Mouse (Mus musculus): ENCODE measurements around the gene Stfa3. TPM values are rescaled to one million over a fixed set of nuclear protein-coding genes. Genes with fewer than 3 reads are reported as not detected.
"Not testable (repeated sequence)": the region's sequence is repeated elsewhere in the genome, so short reads cannot be mapped to it uniquely, and the experiment has no call there.

Stfa3 gene
- polyA plus RNA-seq, 1 experiment from 2014 or later = not detected

GRCm38 (mm10) chr16:36460426-36460825 is 5.2 kb upstream of the Stfa3 start:
- no peak overlapping the region for H3K4me3 ChIP-seq (ENCODE audit: inconsistent target)
- no peaks in the 10 kb centered on the region for H3K36me3 ChIP-seq (ENCODE audit: inconsistent target)
- no peak overlapping the region for H3K27ac ChIP-seq
- WGBS (ENCODE audit: missing documents) = 83% methylated on average over 2 of the region's 2 CpGs
- H3K79me2 ChIP-seq (ENCODE audit: inconsistent target) = no peaks in the 10 kb centered on the region

- H3K27ac ChIP-seq; H3K79me2 ChIP-seq (ENCODE audit: inconsistent target); H3K36me3 ChIP-seq (ENCODE audit: inconsistent target); H3K4me3 ChIP-seq (ENCODE audit: inconsistent target): not testable (repeated sequence)
- 33% methylated on average over 1 of the region's 1 CpGs for WGBS (ENCODE audit: missing documents)
Observed at GRCm38 (mm10) chr16:36420979-36421378, 34.2 kb downstream of the Stfa3 start.

GRCm38 (mm10) chr16:36408357-36408756 is 46.8 kb downstream of the Stfa3 start, which contains the start of gene Stfa2:
TSS of gene Stfa2 (minus strand) at chr16:36408457.
- no peaks in the 10 kb centered on the region for H3K36me3 ChIP-seq (ENCODE audit: inconsistent target)
- H3K27ac ChIP-seq = no peak within 1 kb of the TSS
- H3K4me3 ChIP-seq (ENCODE audit: inconsistent target) = no peak within 1 kb of the TSS
- no peaks in the 10 kb centered on the region for H3K79me2 ChIP-seq (ENCODE audit: inconsistent target)

Other genes with a start within 250 kb of the Stfa3 start
- gene Gm5416, start 245.0 kb downstream of the Stfa3 start, polyA plus RNA-seq (2018) = not detected in 3 replicates
- not detected in 3 replicates for gene 2010005H15Rik, start 233.9 kb downstream of the Stfa3 start, polyA plus RNA-seq (2018)
- gene Stfa1, start 178.4 kb downstream of the Stfa3 start, polyA plus RNA-seq (2018) = not detected in 3 replicates
- gene BC117090, start 121.1 kb downstream of the Stfa3 start, polyA plus RNA-seq (2018) = not detected in 3 replicates
- not detected in 3 replicates for gene BC100530, start 87.6 kb downstream of the Stfa3 start, polyA plus RNA-seq (2018)
- not detected in 3 replicates for gene Stfa2, start 46.9 kb downstream of the Stfa3 start, polyA plus RNA-seq (2018)
- not detected in 3 replicates for gene Casr, start 106.7 kb upstream of the Stfa3 start, polyA plus RNA-seq (2018)
- 12.8 to 75.9 TPM (median 43.6 TPM) in 3 replicates for gene Cd86, start 210.7 kb upstream of the Stfa3 start, polyA plus RNA-seq (2018)
- gene Ildr1, start 238.6 kb upstream of the Stfa3 start, polyA plus RNA-seq (2018) = not detected in 3 replicates

All from macrophage (primary cell).